Comparison of ENCODE assay signal across 8 mouse cellular contexts in genomic region chr5:114942766-114943130, GRCm38 (mm10). TPM values are rescaled to one million over a fixed set of nuclear protein-coding genes. Genes with fewer than 3 reads are reported as not detected.
A peak's percentile ranks its signal among the peaks of the same experiment; 100 is the strongest.
DNase-seq lines count a peak whose midpoint lies in the region; ATAC-seq and TF ChIP-seq lines count a peak whose summit lies in the region.

No protein-coding gene starts in this region.

- H3K36me3 ChIP-seq in heart, postnatal 0 days (replicated peaks; ENCODE audit: control insufficient read depth, insufficient read depth, low read length), result peaks cover 21% of the 10 kb centered on the region
- peaks cover 24% of the 10 kb centered on the region for H3K36me3 ChIP-seq in hindbrain, embryonic 12.5 days
- peaks cover 16% of the 10 kb centered on the region for H3K36me3 ChIP-seq in midbrain, embryonic 11.5 days (ENCODE audit: control insufficient read depth, insufficient read depth, low read length)

- no peaks in the 10 kb centered on the region for H3K9me3 ChIP-seq in heart, postnatal 0 days (replicated peaks; ENCODE audit: control insufficient read depth, low read length)
- no peaks in the 10 kb centered on the region for H3K9me3 ChIP-seq in hindbrain, embryonic 12.5 days (replicated peaks)
- no peaks in the 10 kb centered on the region; the same call in 1 of the 2 replicates for H3K9me3 ChIP-seq in midbrain, embryonic 11.5 days (ENCODE audit: control insufficient read depth, low read length)

- peak overlapping the region; percentile 75 for H3K4me3 ChIP-seq in heart, postnatal 0 days (ENCODE audit: low read depth, low read length)
- peak overlapping the region; percentile 65 for H3K4me3 ChIP-seq in bone marrow, adult 2 months (replicated peaks; ENCODE audit: control insufficient read depth, low read depth, low read length)
- H3K4me3 ChIP-seq in hindbrain, embryonic 12.5 days, result peak overlapping the region; percentile 90
- H3K4me3 ChIP-seq in midbrain, embryonic 11.5 days (ENCODE audit: low read depth, low read length), result peak overlapping the region; percentile 80

- TF ChIP-seq EP300 in heart, postnatal 0 days (IDR thresholded peaks at IDR 0.05; ENCODE audit: low read depth), result no peak

- no peak for DNase-seq in heart, postnatal 0 days (ENCODE audit: low spot score)
- no peak for DNase-seq in heart, postnatal 25 days (ENCODE audit: low spot score)
- peak; percentile 70 for DNase-seq in midbrain, embryonic 11.5 days (ENCODE audit: low spot score, missing footprints)
- DNase-seq in adipocyte (ENCODE audit: low spot score), result no peak
- no peak for DNase-seq in retina, embryonic 14.5 days (ENCODE audit: low spot score)
- no peak for DNase-seq in adrenal gland, postnatal 14 days

- no peak for TF ChIP-seq POLR2A in bone marrow, adult 2 months (IDR thresholded peaks at IDR 0.05; ENCODE audit: borderline replicate concordance, control insufficient read depth, low read depth, low read length)

- intact Hi-C loops in heart, postnatal 25 days (cut with DNase I), result no loop called here

- H3K4me1 ChIP-seq in heart, postnatal 0 days (ENCODE audit: control insufficient read depth, insufficient read depth), result peaks cover 5% of the 10 kb centered on the region
- H3K4me1 ChIP-seq in bone marrow, adult 2 months (ENCODE audit: control insufficient read depth, insufficient read depth, low read length), result no peaks in the 10 kb centered on the region
- peaks cover 10% of the 10 kb centered on the region for H3K4me1 ChIP-seq in hindbrain, embryonic 12.5 days
- peaks cover 5% of the 10 kb centered on the region for H3K4me1 ChIP-seq in midbrain, embryonic 11.5 days (ENCODE audit: control insufficient read depth, insufficient read depth, low read length)

- H3K4me2 ChIP-seq in heart, postnatal 0 days (ENCODE audit: low read depth, low read length), result peak overlapping the region; percentile 77
- H3K4me2 ChIP-seq in hindbrain, embryonic 12.5 days (replicated peaks), result peak overlapping the region; percentile 82
- peak overlapping the region; percentile 80 for H3K4me2 ChIP-seq in midbrain, embryonic 11.5 days

- 51% methylated on average over 4 of the region's 4 CpGs for WGBS in heart, postnatal 0 days
- WGBS in bone marrow, adult 2 months, result 43% methylated on average over 4 of the region's 4 CpGs
- WGBS in hindbrain, embryonic 12.5 days, result 44% methylated on average over 4 of the region's 4 CpGs
- 46% methylated on average over 4 of the region's 4 CpGs for WGBS in midbrain, embryonic 11.5 days

- peak overlapping the region; percentile 76 for H3K9ac ChIP-seq in heart, postnatal 0 days (replicated peaks; ENCODE audit: low read depth, low read length)
- peak overlapping the region; percentile 88 for H3K9ac ChIP-seq in hindbrain, embryonic 12.5 days
- peak overlapping the region; percentile 94 for H3K9ac ChIP-seq in midbrain, embryonic 11.5 days (ENCODE audit: low read length)

- no peak for TF ChIP-seq CTCF in heart, postnatal 0 days (IDR thresholded peaks at IDR 0.05; ENCODE audit: low read depth)
- no peak for TF ChIP-seq CTCF in bone marrow, adult 2 months (IDR thresholded peaks at IDR 0.05; ENCODE audit: control insufficient read depth, insufficient read depth, low read length)

- no peak overlapping the region for H3K27ac ChIP-seq in heart, postnatal 0 days (ENCODE audit: low read depth)
- no peak overlapping the region for H3K27ac ChIP-seq in bone marrow, adult 2 months (ENCODE audit: control insufficient read depth, insufficient read depth, low read depth, low read length, poor library complexity)
- no peak overlapping the region for H3K27ac ChIP-seq in hindbrain, embryonic 12.5 days
- no peak overlapping the region for H3K27ac ChIP-seq in midbrain, embryonic 11.5 days (ENCODE audit: low read depth, low read length)

- H3K27me3 ChIP-seq in heart, postnatal 0 days (ENCODE audit: control insufficient read depth, insufficient read depth, low read length), result no peaks in the 10 kb centered on the region
- no peaks in the 10 kb centered on the region for H3K27me3 ChIP-seq in hindbrain, embryonic 12.5 days
- H3K27me3 ChIP-seq in midbrain, embryonic 11.5 days (ENCODE audit: control insufficient read depth, insufficient read depth, low read length), result no peaks in the 10 kb centered on the region

- no peak for ATAC-seq in heart, postnatal 0 days (ENCODE audit: insufficient read depth, low read depth)
- ATAC-seq in hindbrain, embryonic 12.5 days (ENCODE audit: low FRiP score), result no peak
- ATAC-seq in midbrain, embryonic 11.5 days (ENCODE audit: low FRiP score), result no peak

RNA-seq across cellular contexts. Expression of gene 2210016L21Rik, which starts 0.8 kb away (rescaled TPM):
- 7.3 and 16.0 TPM in 2 replicates for total RNA-seq in heart, postnatal 0 days (2014; rRNA removed; ENCODE audit: low replicate concordance)
- polyA plus RNA-seq in heart, postnatal 0 days (2015; fragmentation: Nextera tagmentation; extraction: Ambion mirVana), result 32.2 and 32.6 TPM in 2 replicates
- 10 to 100 TPM; 25.1 to 29.4 TPM for total RNA-seq in heart, postnatal 25 days (2021)
- 9.7 and 15.9 TPM in 2 replicates for polyA plus RNA-seq in bone marrow, adult 2 months (2011; ENCODE audit: insufficient read depth, insufficient read length, low replicate concordance, missing spikeins)
- 66.7 and 72.0 TPM in 2 replicates for polyA plus RNA-seq in hindbrain, embryonic 12.5 days (2016; fragmentation: Nextera tagmentation; extraction: Ambion mirVana)
- 43.5 and 46.3 TPM in 2 replicates for polyA plus RNA-seq in midbrain, embryonic 11.5 days (2014; fragmentation: Nextera tagmentation; extraction: Ambion mirVana)
- total RNA-seq in adrenal gland, postnatal 14 days (2021), result 36.2 and 36.3 TPM in 2 replicates

RNA-seq across cellular contexts. Expression of gene Oasl1, which starts 19.7 kb away (rescaled TPM):
- 5.6 and 9.4 TPM in 2 replicates for total RNA-seq in heart, postnatal 0 days (2014; rRNA removed; ENCODE audit: low replicate concordance)
- 0.68 and 0.69 TPM in 2 replicates for polyA plus RNA-seq in heart, postnatal 0 days (2015; fragmentation: Nextera tagmentation; extraction: Ambion mirVana)
- under 1 TPM; 0.78 TPM for total RNA-seq in heart, postnatal 25 days (2021)
- polyA plus RNA-seq in bone marrow, adult 2 months (2011; ENCODE audit: insufficient read depth, insufficient read length, low replicate concordance, missing spikeins), result 8.7 and 13.5 TPM in 2 replicates
- 0.13 and 0.17 TPM in 2 replicates for polyA plus RNA-seq in hindbrain, embryonic 12.5 days (2016; fragmentation: Nextera tagmentation; extraction: Ambion mirVana)
- not detected in 2 replicates for polyA plus RNA-seq in midbrain, embryonic 11.5 days (2014; fragmentation: Nextera tagmentation; extraction: Ambion mirVana)
- total RNA-seq in adrenal gland, postnatal 14 days (2021), result 0.83 and 1.5 TPM in 2 replicates

RNA-seq across cellular contexts. Expression of gene Hnf1a, which starts 28.1 kb away (rescaled TPM):
- not detected in 2 replicates for total RNA-seq in heart, postnatal 0 days (2014; rRNA removed; ENCODE audit: low replicate concordance)
- polyA plus RNA-seq in heart, postnatal 0 days (2015; fragmentation: Nextera tagmentation; extraction: Ambion mirVana), result not detected in 2 replicates
- not detected for total RNA-seq in heart, postnatal 25 days (2021)
- polyA plus RNA-seq in bone marrow, adult 2 months (2011; ENCODE audit: insufficient read depth, insufficient read length, low replicate concordance, missing spikeins), result not detected in 2 replicates
- 0.06 TPM in 1 of 2 replicates, not detected in the other for polyA plus RNA-seq in hindbrain, embryonic 12.5 days (2016; fragmentation: Nextera tagmentation; extraction: Ambion mirVana)
- polyA plus RNA-seq in midbrain, embryonic 11.5 days (2014; fragmentation: Nextera tagmentation; extraction: Ambion mirVana), result not detected in 2 replicates
- total RNA-seq in adrenal gland, postnatal 14 days (2021), result 0.26 and 2.0 TPM in 2 replicates

RNA-seq across cellular contexts. Expression of gene Oasl2, which starts 46.0 kb away (rescaled TPM):
- total RNA-seq in heart, postnatal 0 days (2014; rRNA removed; ENCODE audit: low replicate concordance), result 11.4 and 14.9 TPM in 2 replicates
- polyA plus RNA-seq in heart, postnatal 0 days (2015; fragmentation: Nextera tagmentation; extraction: Ambion mirVana), result 6.5 and 9.2 TPM in 2 replicates
- total RNA-seq in heart, postnatal 25 days (2021), result 1 to 10 TPM; 4.0 to 8.1 TPM
- 37.0 and 44.3 TPM in 2 replicates for polyA plus RNA-seq in bone marrow, adult 2 months (2011; ENCODE audit: insufficient read depth, insufficient read length, low replicate concordance, missing spikeins)
- polyA plus RNA-seq in hindbrain, embryonic 12.5 days (2016; fragmentation: Nextera tagmentation; extraction: Ambion mirVana), result 2.0 and 3.0 TPM in 2 replicates
- 1.3 and 1.8 TPM in 2 replicates for polyA plus RNA-seq in midbrain, embryonic 11.5 days (2014; fragmentation: Nextera tagmentation; extraction: Ambion mirVana)
- 6.5 and 7.7 TPM in 2 replicates for total RNA-seq in adrenal gland, postnatal 14 days (2021)
